Mouse (Mus musculus) G1E (cell line): ENCODE data around the gene Gphn.

Experiments
- CTCF ChIP-seq: IDR thresholded peaks from 2 replicates; pipeline ENCODE4 v1.5.1; 2012; ENCODE audit warnings: low read depth, low read length, inconsistent platforms, mixed read lengths
- GATA1 ChIP-seq: IDR thresholded peaks from 2 replicates; pipeline ENCODE4 v1.6.1; 2012; ENCODE audit warnings: borderline replicate concordance, low read length, inconsistent platforms, mixed read lengths

DNA sequence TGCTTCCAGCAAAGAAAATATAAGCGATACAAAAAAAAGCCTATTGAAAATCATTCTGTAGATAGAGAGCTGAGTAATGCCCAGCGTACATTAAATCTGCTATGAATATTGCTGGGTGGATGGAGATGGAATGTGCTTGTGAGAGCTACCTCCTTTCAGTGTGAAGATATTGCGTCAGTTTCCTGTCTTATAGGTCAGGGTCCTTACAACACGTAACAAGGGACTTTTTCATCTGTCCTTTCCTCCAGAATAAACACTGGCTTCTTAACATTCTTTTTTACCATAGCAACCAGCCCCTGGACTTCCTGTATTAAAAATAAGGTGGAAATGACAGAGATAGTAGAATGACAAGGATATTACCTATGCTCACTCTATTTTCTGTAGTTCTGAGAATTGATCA lies 456.1 kb downstream of the Gphn start:
- TF ChIP-seq CTCF (no peak), GATA1 (no peak)
